Mouse (Mus musculus): ENCODE measurements at regions not wholly inside any gene's neighbourhood (a gene's known extent, or its start where the extent isn't known, plus 50 kb on each side); places are given as distances from the start of the nearest gene placed in this dataset.

GRCm38 (mm10) chr8:103019121-103019520 lies 233.7 kb upstream of the Cdh11 start:
- ATAC-seq: no peak
- H3K4me2 ChIP-seq: no peak overlapping the region
- H3K9me3 ChIP-seq (replicated peaks): no peaks in the 10 kb centered on the region
- H3K27me3 ChIP-seq (replicated peaks): no peaks in the 10 kb centered on the region
- H3K27ac ChIP-seq: no peak overlapping the region
- H3K9ac ChIP-seq: no peak overlapping the region
- 67% methylated on average over 4 of the region's 4 CpGs for WGBS (ENCODE audit: insufficient replicate concordance)
- no peaks in the 10 kb centered on the region for H3K36me3 ChIP-seq
- no peak overlapping the region for H3K4me3 ChIP-seq
- no peaks in the 10 kb centered on the region for H3K4me1 ChIP-seq

GRCm38 (mm10) chr8:103023237-103023636 lies 237.8 kb upstream of the Cdh11 start:
- WGBS (ENCODE audit: insufficient replicate concordance): 62% methylated on average over 1 of the region's 1 CpGs
- no peak for ATAC-seq
- no peak overlapping the region for H3K9ac ChIP-seq
- no peaks in the 10 kb centered on the region for H3K27me3 ChIP-seq (replicated peaks)
- H3K36me3 ChIP-seq: no peaks in the 10 kb centered on the region
- H3K4me2 ChIP-seq: no peak overlapping the region
- no peak overlapping the region for H3K4me3 ChIP-seq
- no peak overlapping the region for H3K27ac ChIP-seq
- no peaks in the 10 kb centered on the region for H3K4me1 ChIP-seq
- no peaks in the 10 kb centered on the region for H3K9me3 ChIP-seq (replicated peaks)

- H3K9ac ChIP-seq: no peak overlapping the region
- no peak overlapping the region for H3K4me2 ChIP-seq
- WGBS (ENCODE audit: insufficient replicate concordance): 70% methylated on average over 1 of the region's 1 CpGs
- no peak for ATAC-seq
- no peaks in the 10 kb centered on the region for H3K36me3 ChIP-seq
- H3K9me3 ChIP-seq (replicated peaks): no peaks in the 10 kb centered on the region
- H3K4me1 ChIP-seq: no peaks in the 10 kb centered on the region
- H3K4me3 ChIP-seq: no peak overlapping the region
- no peaks in the 10 kb centered on the region for H3K27me3 ChIP-seq (replicated peaks)
- no peak overlapping the region for H3K27ac ChIP-seq
These were observed 246.3 kb upstream of the Cdh11 start for GRCm38 (mm10) chr8:103031708-103032107.

GRCm38 (mm10) chr8:103033956-103034355 lies 248.5 kb upstream of the Cdh11 start:
- no peaks in the 10 kb centered on the region for H3K9me3 ChIP-seq (replicated peaks)
- ATAC-seq: no peak
- WGBS (ENCODE audit: insufficient replicate concordance): 58% methylated on average over 3 of the region's 3 CpGs

GRCm38 (mm10) chr8:103072079-103072635 lies 286.7 kb upstream of the Cdh11 start:
- H3K27ac ChIP-seq: no peak overlapping the region
- ATAC-seq: no peak
- no peaks in the 10 kb centered on the region for H3K36me3 ChIP-seq
- H3K9me3 ChIP-seq (replicated peaks): no peaks in the 10 kb centered on the region
- no peaks in the 10 kb centered on the region for H3K4me1 ChIP-seq
- no peak overlapping the region for H3K9ac ChIP-seq
- H3K4me3 ChIP-seq: no peak overlapping the region
- H3K4me2 ChIP-seq: no peak overlapping the region
- H3K27me3 ChIP-seq (replicated peaks): no peaks in the 10 kb centered on the region
- WGBS (ENCODE audit: insufficient replicate concordance): 55% methylated on average over 5 of the region's 5 CpGs

More at GRCm38 (mm10) chr8:103033956-103034355, 248.5 kb upstream of the Cdh11 start:
- H3K9ac ChIP-seq: no peak overlapping the region
- no peaks in the 10 kb centered on the region for H3K27me3 ChIP-seq (replicated peaks)
- no peaks in the 10 kb centered on the region for H3K36me3 ChIP-seq
- H3K27ac ChIP-seq: no peak overlapping the region
- no peaks in the 10 kb centered on the region for H3K4me1 ChIP-seq
- H3K4me2 ChIP-seq: no peak overlapping the region
- H3K4me3 ChIP-seq: no peak overlapping the region

- Histone ChIP-seq H3K4me3 (no peak overlapping the region), H3K4me1 (no peaks in the 10 kb centered on the region), H3K9ac (no peak overlapping the region), H3K27me3 (replicated peaks) (no peaks in the 10 kb centered on the region), H3K4me2 (no peak overlapping the region), H3K27ac (no peak overlapping the region), H3K9me3 (replicated peaks) (no peaks in the 10 kb centered on the region), H3K36me3 (no peaks in the 10 kb centered on the region)
- ATAC-seq: no peak
- WGBS (ENCODE audit: insufficient replicate concordance): 86% methylated on average over 1 of the region's 1 CpGs
These were observed 287.2 kb upstream of the Cdh11 start for GRCm38 (mm10) chr8:103072646-103073045.

- ATAC-seq: no peak
- Histone ChIP-seq H3K9me3 (replicated peaks) (no peaks in the 10 kb centered on the region), H3K27ac (no peak overlapping the region), H3K9ac (no peak overlapping the region), H3K4me2 (no peak overlapping the region), H3K27me3 (replicated peaks) (no peaks in the 10 kb centered on the region), H3K4me1 (no peaks in the 10 kb centered on the region), H3K36me3 (no peaks in the 10 kb centered on the region), H3K4me3 (no peak overlapping the region)
- whole genome bisulfite sequencing (ENCODE audit: insufficient replicate concordance): 38% methylated on average over 3 of the region's 3 CpGs
These were observed 293.1 kb upstream of the Cdh11 start for GRCm38 (mm10) chr8:103078559-103078958.

- no peak for ATAC-seq
- no peaks in the 10 kb centered on the region for H3K36me3 ChIP-seq
- H3K9ac ChIP-seq: no peak overlapping the region
- H3K4me1 ChIP-seq: no peaks in the 10 kb centered on the region
- no peaks in the 10 kb centered on the region for H3K9me3 ChIP-seq (replicated peaks)
- 53% methylated on average over 4 of the region's 4 CpGs for WGBS (ENCODE audit: insufficient replicate concordance)
- H3K27me3 ChIP-seq (replicated peaks): no peaks in the 10 kb centered on the region
- H3K4me3 ChIP-seq: no peak overlapping the region
- H3K27ac ChIP-seq: no peak overlapping the region
- no peak overlapping the region for H3K4me2 ChIP-seq
These were observed 301.6 kb upstream of the Cdh11 start for GRCm38 (mm10) chr8:103086956-103087482.

- Histone ChIP-seq H3K9me3 (replicated peaks) (no peaks in the 10 kb centered on the region), H3K36me3 (no peaks in the 10 kb centered on the region), H3K4me2 (no peak overlapping the region), H3K4me3 (no peak overlapping the region), H3K9ac (no peak overlapping the region), H3K4me1 (no peaks in the 10 kb centered on the region), H3K27ac (no peak overlapping the region), H3K27me3 (replicated peaks) (no peaks in the 10 kb centered on the region)
- WGBS (ENCODE audit: insufficient replicate concordance): 64% methylated on average over 4 of the region's 4 CpGs
- no peak for ATAC-seq
These were observed 311.2 kb upstream of the Cdh11 start for GRCm38 (mm10) chr8:103096496-103097092.

GRCm38 (mm10) chr8:103125581-103125980 lies 340.1 kb upstream of the Cdh11 start:
- no peaks in the 10 kb centered on the region for H3K4me1 ChIP-seq
- no peak overlapping the region for H3K4me2 ChIP-seq
- H3K27me3 ChIP-seq (replicated peaks): no peaks in the 10 kb centered on the region
- H3K36me3 ChIP-seq: no peaks in the 10 kb centered on the region
- H3K4me3 ChIP-seq: no peak overlapping the region
- H3K9ac ChIP-seq: no peak overlapping the region
- H3K27ac ChIP-seq: no peak overlapping the region
- no peak for ATAC-seq
- 70% methylated on average over 7 of the region's 7 CpGs for WGBS (ENCODE audit: insufficient replicate concordance)
- H3K9me3 ChIP-seq (replicated peaks): no peaks in the 10 kb centered on the region

- no peak overlapping the region for H3K27ac ChIP-seq
- no peaks in the 10 kb centered on the region for H3K27me3 ChIP-seq (replicated peaks)
- H3K4me3 ChIP-seq: no peak overlapping the region
- H3K36me3 ChIP-seq: no peaks in the 10 kb centered on the region
- H3K9me3 ChIP-seq (replicated peaks): no peaks in the 10 kb centered on the region
- H3K9ac ChIP-seq: no peak overlapping the region
- H3K4me2 ChIP-seq: no peak overlapping the region
- no peaks in the 10 kb centered on the region for H3K4me1 ChIP-seq
- WGBS (ENCODE audit: insufficient replicate concordance): 65% methylated on average over 1 of the region's 1 CpGs
- no peak for ATAC-seq
These were observed 352.7 kb upstream of the Cdh11 start for GRCm38 (mm10) chr8:103138136-103138535.

- Histone ChIP-seq H3K36me3 (no peaks in the 10 kb centered on the region), H3K27me3 (replicated peaks) (no peaks in the 10 kb centered on the region), H3K9me3 (replicated peaks) (no peaks in the 10 kb centered on the region), H3K27ac (no peak overlapping the region), H3K4me2 (no peak overlapping the region), H3K4me1 (no peaks in the 10 kb centered on the region), H3K9ac (no peak overlapping the region), H3K4me3 (no peak overlapping the region)
- 43% methylated on average over 1 of the region's 1 CpGs for WGBS (ENCODE audit: insufficient replicate concordance)
- no peak for ATAC-seq
These were observed 359.4 kb upstream of the Cdh11 start for GRCm38 (mm10) chr8:103144835-103145234.

GRCm38 (mm10) chr8:103148013-103148412 lies 362.6 kb upstream of the Cdh11 start:
- no peak overlapping the region for H3K9ac ChIP-seq
- H3K27me3 ChIP-seq (replicated peaks): no peaks in the 10 kb centered on the region
- H3K9me3 ChIP-seq (replicated peaks): no peaks in the 10 kb centered on the region
- no peaks in the 10 kb centered on the region for H3K36me3 ChIP-seq
- H3K4me1 ChIP-seq: no peaks in the 10 kb centered on the region
- H3K27ac ChIP-seq: no peak overlapping the region
- 45% methylated on average over 4 of the region's 4 CpGs for WGBS (ENCODE audit: insufficient replicate concordance)
- ATAC-seq: no peak
- H3K4me3 ChIP-seq: no peak overlapping the region
- H3K4me2 ChIP-seq: no peak overlapping the region
